Comparison of ENCODE assay signal across 10 mouse cellular contexts in the genomic region with DNA sequence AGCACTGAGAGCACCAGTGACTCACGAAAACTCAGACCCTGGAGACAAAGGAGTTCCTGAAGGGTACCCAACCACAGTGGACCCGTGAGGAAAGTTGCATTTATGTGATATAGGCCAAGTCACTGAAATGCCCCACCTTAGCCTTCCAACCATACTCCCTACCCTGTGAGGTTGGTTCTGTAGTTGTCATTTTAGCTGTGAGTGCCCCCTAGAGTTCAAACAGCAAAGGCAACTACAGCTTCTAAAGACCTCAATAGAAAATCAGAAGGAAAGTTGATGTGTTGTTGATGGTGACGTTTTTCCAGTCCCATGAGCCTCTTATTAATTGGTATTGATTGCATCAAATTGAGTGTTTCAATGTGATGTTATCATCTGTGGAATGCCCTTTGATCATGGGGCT. TPM values are rescaled to one million over a fixed set of nuclear protein-coding genes. Genes with fewer than 3 reads are reported as not detected.
DNase-seq lines count a peak whose midpoint lies in the region; ATAC-seq and TF ChIP-seq lines count a peak whose summit lies in the region.
"Had no signal": no experiment of that assay in that cellular context is flagged by ENCODE, and none has a peak within 500 bp of the region (broad histone marks: within the 10 kb centered on the region; RNA-seq: fewer than 3 reads in every experiment).

No protein-coding gene starts in this region.

- no peaks in the 10 kb centered on the region for H3K36me3 ChIP-seq in kidney, postnatal 0 days (ENCODE audit: insufficient read depth, low read length)
- H3K36me3 ChIP-seq in kidney, embryonic 14.5 days (ENCODE audit: control insufficient read depth, insufficient read depth, low read length), result no peaks in the 10 kb centered on the region
- H3K36me3 ChIP-seq in forebrain, embryonic 16.5 days (ENCODE audit: control insufficient read depth, insufficient read depth), result no peaks in the 10 kb centered on the region
- H3K36me3 ChIP-seq: limb, embryonic 15.5 days; neural tube, embryonic 15.5 days had no signal

- no peaks in the 10 kb centered on the region for H3K27me3 ChIP-seq in kidney, postnatal 0 days (ENCODE audit: insufficient read depth, low read length)
- H3K27me3 ChIP-seq in kidney, embryonic 14.5 days (ENCODE audit: control insufficient read depth, insufficient read depth, low read length), result no peaks in the 10 kb centered on the region
- H3K27me3 ChIP-seq in Patski, result peaks cover 22% of the 10 kb centered on the region
- H3K27me3 ChIP-seq in forebrain, embryonic 16.5 days (replicated peaks; ENCODE audit: control insufficient read depth, insufficient read depth, low read length), result no peaks in the 10 kb centered on the region
- H3K27me3 ChIP-seq: limb, embryonic 15.5 days; neural tube, embryonic 15.5 days had no signal

- no peak overlapping the region for H3K4me2 ChIP-seq in kidney, postnatal 0 days (ENCODE audit: low read length)
- H3K4me2 ChIP-seq in kidney, embryonic 14.5 days (replicated peaks; ENCODE audit: low read depth, low read length), result no peak overlapping the region
- H3K4me2 ChIP-seq in forebrain, embryonic 16.5 days (ENCODE audit: low read length), result no peak overlapping the region
- H3K4me2 ChIP-seq: limb, embryonic 15.5 days; neural tube, embryonic 15.5 days had no signal

- no peak overlapping the region for H3K4me3 ChIP-seq in kidney, postnatal 0 days (replicated peaks; ENCODE audit: low read depth, low read length)
- H3K4me3 ChIP-seq in kidney, embryonic 14.5 days (ENCODE audit: low read length), result no peak overlapping the region
- H3K4me3 ChIP-seq in forebrain, embryonic 16.5 days (replicated peaks; ENCODE audit: low read length), result no peak overlapping the region
- H3K4me3 ChIP-seq: limb, embryonic 15.5 days; neural tube, embryonic 15.5 days had no signal

- TF ChIP-seq CTCF in kidney, postnatal 0 days (IDR thresholded peaks at IDR 0.05; ENCODE audit: low read depth), result peak; percentile 51
- TF ChIP-seq CTCF in Patski (IDR thresholded peaks at IDR 0.05), result peak; percentile 40

- H3K4me1 ChIP-seq in kidney, postnatal 0 days (replicated peaks; ENCODE audit: insufficient read depth, low read length), result no peaks in the 10 kb centered on the region
- H3K4me1 ChIP-seq in kidney, embryonic 14.5 days (ENCODE audit: control insufficient read depth, insufficient read depth, low read length), result no peaks in the 10 kb centered on the region
- H3K4me1 ChIP-seq in forebrain, embryonic 16.5 days (replicated peaks; ENCODE audit: control insufficient read depth, insufficient read depth, low read length), result no peaks in the 10 kb centered on the region
- H3K4me1 ChIP-seq: limb, embryonic 15.5 days; neural tube, embryonic 15.5 days had no signal

- peak; percentile 16 for DNase-seq in kidney, postnatal 0 days (ENCODE audit: low spot score)
- peak; percentile 19 to 39 for DNase-seq in CD8-positive naive resting alpha-beta T cell, adult 2 months (ENCODE audit: low read depth in 2 of 2, low spot score in 2 of 2)
- DNase-seq in Patski (ENCODE audit: low read depth, low spot score), result no peak
- peak; percentile 28 for DNase-seq in lung, postnatal 36 days
- no peak for DNase-seq in frontal cortex, postnatal 10 days (ENCODE audit: low spot score in 2 of 2)
- DNase-seq: cerebellum, postnatal 36 days had no signal

- POLR2A ChIA-PET in Patski (lab: Charles Lee), result no interaction called here

- ATAC-seq in kidney, postnatal 0 days (replicated peaks; ENCODE audit: low FRiP score, low read depth), result no peak
- ATAC-seq in kidney, embryonic 14.5 days (ENCODE audit: low FRiP score, low TSS enrichment), result no peak
- ATAC-seq in Patski, result no peak
- ATAC-seq in forebrain, embryonic 16.5 days, result no peak

- WGBS in kidney, postnatal 0 days, result 73% methylated on average over 3 of the region's 3 CpGs
- 62% methylated on average over 3 of the region's 3 CpGs for WGBS in kidney, embryonic 14.5 days
- 64% methylated on average over 3 of the region's 3 CpGs for WGBS in forebrain, embryonic 16.5 days

- H3K9me3 ChIP-seq in kidney, postnatal 0 days (replicated peaks; ENCODE audit: low read length), result no peaks in the 10 kb centered on the region
- H3K9me3 ChIP-seq in kidney, embryonic 14.5 days (ENCODE audit: control insufficient read depth, low read length), result no peaks in the 10 kb centered on the region
- H3K9me3 ChIP-seq in forebrain, embryonic 16.5 days (ENCODE audit: control insufficient read depth, low read length), result no peaks in the 10 kb centered on the region
- H3K9me3 ChIP-seq: limb, embryonic 15.5 days; neural tube, embryonic 15.5 days had no signal

- no peak overlapping the region for H3K27ac ChIP-seq in kidney, postnatal 0 days
- no peak overlapping the region for H3K27ac ChIP-seq in kidney, embryonic 14.5 days (ENCODE audit: low read depth, low read length)
- H3K27ac ChIP-seq in forebrain, embryonic 16.5 days (ENCODE audit: low read length), result no peak overlapping the region
- H3K27ac ChIP-seq: limb, embryonic 15.5 days; neural tube, embryonic 15.5 days had no signal

- in situ Hi-C loops in Patski (cut with MboI; ENCODE audit: low pct_unique_long_range_greater_than_20kb), result no loop called here

- CTCF ChIA-PET in Patski (lab: Charles Lee), result interaction anchor here (0.7 kb wide), 1 partner anchor 39 kb away, joined by 3 read pairs; no protein-coding TSS in a partner anchor

- no peak overlapping the region for H3K9ac ChIP-seq in kidney, postnatal 0 days (ENCODE audit: low read depth, low read length)
- no peak overlapping the region for H3K9ac ChIP-seq in kidney, embryonic 14.5 days (ENCODE audit: low read depth, low read length)
- H3K9ac ChIP-seq in forebrain, embryonic 16.5 days (replicated peaks; ENCODE audit: low read depth, low read length), result no peak overlapping the region
- H3K9ac ChIP-seq: limb, embryonic 15.5 days; neural tube, embryonic 15.5 days had no signal

RNA-seq across cellular contexts. Expression of gene Slfn3, which starts 39.8 kb away (rescaled TPM):
- 1.8 and 2.3 TPM in 2 replicates for polyA plus RNA-seq in kidney, postnatal 0 days (2015; fragmentation: Nextera tagmentation; extraction: Ambion mirVana)
- 1.4 and 2.6 TPM in 2 replicates for polyA plus RNA-seq in kidney, embryonic 14.5 days (2014; fragmentation: Nextera tagmentation; extraction: Ambion mirVana)
- not detected for polyA plus RNA-seq in Patski (2021)
- polyA plus RNA-seq in forebrain, embryonic 16.5 days (2015; fragmentation: Nextera tagmentation; extraction: Ambion mirVana), result 0.15 and 0.26 TPM in 2 replicates

RNA-seq across cellular contexts. Expression of gene Slfn14, which starts 55.6 kb away (rescaled TPM):
- 0.08 TPM in 1 of 2 replicates, not detected in the other for polyA plus RNA-seq in kidney, postnatal 0 days (2015; fragmentation: Nextera tagmentation; extraction: Ambion mirVana)
- polyA plus RNA-seq in kidney, embryonic 14.5 days (2014; fragmentation: Nextera tagmentation; extraction: Ambion mirVana), result 0.10 and 0.18 TPM in 2 replicates
- polyA plus RNA-seq in Patski (2021), result not detected
- not detected in 2 replicates for polyA plus RNA-seq in forebrain, embryonic 16.5 days (2015; fragmentation: Nextera tagmentation; extraction: Ambion mirVana)

RNA-seq across cellular contexts. Expression of gene Slfn4, which starts 56.0 kb away (rescaled TPM):
- polyA plus RNA-seq in kidney, postnatal 0 days (2015; fragmentation: Nextera tagmentation; extraction: Ambion mirVana), result 0.29 and 0.36 TPM in 2 replicates
- polyA plus RNA-seq in kidney, embryonic 14.5 days (2014; fragmentation: Nextera tagmentation; extraction: Ambion mirVana), result 0.07 TPM in 1 of 2 replicates, not detected in the other
- 0.01 TPM for polyA plus RNA-seq in Patski (2021)
- polyA plus RNA-seq in forebrain, embryonic 16.5 days (2015; fragmentation: Nextera tagmentation; extraction: Ambion mirVana), result not detected in 2 replicates
- polyA plus RNA-seq: neural tube, embryonic 15.5 days had no signal

Comparison
In these comparisons a context has a peak if more than half of its experiments do, and no peak if none do; other contexts are left out.
1. DNase-seq: peak in kidney, postnatal 0 days (single experiment), CD8-positive naive resting alpha-beta T cell, adult 2 months (2 of 2) and lung, postnatal 36 days (single experiment); none in Patski (single experiment) and frontal cortex, postnatal 10 days (0 of 2).